9 mouse cellular contexts compared by ENCODE assay signal in the genomic region with DNA sequence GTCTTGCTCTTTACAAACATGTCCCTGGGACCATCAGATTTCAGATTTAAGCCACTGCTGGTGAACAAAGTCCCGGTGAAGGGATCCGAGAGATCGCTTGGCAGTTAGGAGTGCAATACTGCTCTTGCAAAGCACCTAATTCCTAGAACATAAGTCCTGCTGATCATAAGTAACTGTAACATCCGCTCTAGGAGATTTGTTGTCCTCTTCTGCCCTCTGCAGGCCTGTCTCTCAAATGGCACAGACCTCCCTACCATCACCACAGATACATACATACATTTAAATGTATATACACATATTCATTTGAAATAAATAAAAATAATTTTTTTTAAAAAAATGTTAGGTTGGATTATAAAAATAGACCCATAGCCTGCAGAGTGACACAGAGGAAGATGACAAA. TPM values are rescaled to one million over a fixed set of nuclear protein-coding genes. Genes with fewer than 3 reads are reported as not detected.
A peak's percentile ranks its signal among the peaks of the same experiment; 100 is the strongest.
DNase-seq lines count a peak whose midpoint lies in the region; ATAC-seq and TF ChIP-seq lines count a peak whose summit lies in the region.
"Had no signal": no experiment of that assay in that cellular context is flagged by ENCODE, and none has a peak within 500 bp of the region (broad histone marks: within the 10 kb centered on the region; RNA-seq: fewer than 3 reads in every experiment).

No protein-coding gene starts in this region.

- no peak overlapping the region for H3K27ac ChIP-seq in lung, postnatal 0 days (ENCODE audit: low read length)
- H3K27ac ChIP-seq: liver, embryonic 15.5 days had no signal

- no peak overlapping the region for H3K9ac ChIP-seq in lung, postnatal 0 days (replicated peaks; ENCODE audit: low read depth)
- H3K9ac ChIP-seq: liver, embryonic 15.5 days had no signal

- no peaks in the 10 kb centered on the region for H3K27me3 ChIP-seq in lung, postnatal 0 days (replicated peaks; ENCODE audit: insufficient read depth, low read length)
- H3K27me3 ChIP-seq: liver, embryonic 15.5 days had no signal

- H3K4me2 ChIP-seq in lung, postnatal 0 days (replicated peaks; ENCODE audit: low read depth, low read length), result no peak overlapping the region
- H3K4me2 ChIP-seq: liver, embryonic 15.5 days had no signal

- no peaks in the 10 kb centered on the region for H3K36me3 ChIP-seq in lung, postnatal 0 days (ENCODE audit: insufficient read depth, low read length)
- H3K36me3 ChIP-seq: liver, embryonic 15.5 days had no signal

- WGBS in lung, postnatal 0 days, result 28% methylated on average over 4 of the region's 4 CpGs

- no peaks in the 10 kb centered on the region for H3K9me3 ChIP-seq in lung, postnatal 0 days (ENCODE audit: low read length)
- H3K9me3 ChIP-seq: liver, embryonic 15.5 days had no signal

- intact Hi-C loops in gastrocnemius, postnatal 14 days (cut with DNase I; ENCODE audit: low total_unique reads), result loop anchor here (5.0 kb wide), 1 partner anchor 320 kb away; no protein-coding TSS in a partner anchor
- intact Hi-C loops in heart, postnatal 14 days (cut with DNase I), result loop anchor here (2.0 kb wide), 1 partner anchor 322 kb away; no protein-coding TSS in a partner anchor

- no peaks in the 10 kb centered on the region for H3K4me1 ChIP-seq in lung, postnatal 0 days (ENCODE audit: insufficient read depth, low read depth, low read length)
- H3K4me1 ChIP-seq: liver, embryonic 15.5 days had no signal

- no peak overlapping the region for H3K4me3 ChIP-seq in lung, postnatal 0 days (ENCODE audit: low read depth, low read length)
- H3K4me3 ChIP-seq: liver, embryonic 15.5 days had no signal

- TF ChIP-seq EP300 in lung, postnatal 0 days (IDR thresholded peaks at IDR 0.05), result no peak

- peak; percentile 75 for TF ChIP-seq CTCF in lung, postnatal 0 days (IDR thresholded peaks at IDR 0.05)

- peak; percentile 44; the same call in 1 of the 2 replicates for ATAC-seq in lung, postnatal 0 days

- DNase-seq in gastrocnemius, adult 18-20 months (ENCODE audit: low spot score), result peak; percentile 11
- no peak for DNase-seq in gastrocnemius, postnatal 14 days
- peak; percentile 25 for DNase-seq in Muller cell, postnatal 12 days (ENCODE audit: inconsistent ontology term)
- peak; percentile 24 to 62 for DNase-seq in cerebellum, postnatal 25 days
- DNase-seq in heart, postnatal 14 days, result peak; percentile 34 to 51
- peak; percentile 52 for DNase-seq in kidney, postnatal 14 days
- peak; percentile 78 for DNase-seq in lung, postnatal 0 days (ENCODE audit: low spot score)
- DNase-seq in right cerebral cortex, adult 18-20 months, result peak; percentile 51

RNA-seq across cellular contexts. Expression of a gene that starts 21.3 kb away (rescaled TPM):
- total RNA-seq in gastrocnemius, adult 18-20 months (2021), result not detected
- not detected for total RNA-seq in gastrocnemius, postnatal 14 days (2021)
- not detected for total RNA-seq in heart, postnatal 14 days (2021)
- 0.06 TPM in 1 of 2 replicates, not detected in the other for polyA plus RNA-seq in lung, postnatal 0 days (2015; fragmentation: Nextera tagmentation; extraction: Ambion mirVana)

RNA-seq across cellular contexts. Expression of a gene that starts 29.0 kb away (rescaled TPM):
- 10 to 100 TPM; 30.3 to 32.9 TPM for total RNA-seq in gastrocnemius, adult 18-20 months (2021)
- total RNA-seq in gastrocnemius, postnatal 14 days (2021), result 10 to 100 TPM; 33.9 to 36.9 TPM
- total RNA-seq in heart, postnatal 14 days (2021), result 10 to 100 TPM; 45.8 to 50.0 TPM
- 17.2 and 17.7 TPM in 2 replicates for polyA plus RNA-seq in lung, postnatal 0 days (2015; fragmentation: Nextera tagmentation; extraction: Ambion mirVana)
